Mouse (Mus musculus) duodenum, adult 2 months (tissue): ENCODE results near the gene Gm9008. TPM values are rescaled to one million over a fixed set of nuclear protein-coding genes. Genes with fewer than 3 reads are reported as not detected.

Experiments
- polyA plus RNA-seq: library from polyadenylated mRNA; depleted of rRNA; stranded (reverse); fragments of >200 nt; gene quantifications from 2 replicates; pipeline ENCODE4 v1.2.3, GENCODE M21; 2012; ENCODE audit warnings: low replicate concordance; rRNA removed

The Gm9008 gene
- 3.8 and 4.0 TPM in 2 replicates for polyA plus RNA-seq

GRCm38 (mm10) chr6:76497054-76497835, at the start of gene Gm9008:
TSS of gene Gm9008 (minus strand) at chr6:76497784.

